Mouse (Mus musculus): ENCODE measurements around the gene Aqp2. TPM values are rescaled to one million over a fixed set of nuclear protein-coding genes. Genes with fewer than 3 reads are reported as not detected.

Gene Aqp2
- total RNA-seq, 2 experiments from 2014 or later, result not detected

DNA sequence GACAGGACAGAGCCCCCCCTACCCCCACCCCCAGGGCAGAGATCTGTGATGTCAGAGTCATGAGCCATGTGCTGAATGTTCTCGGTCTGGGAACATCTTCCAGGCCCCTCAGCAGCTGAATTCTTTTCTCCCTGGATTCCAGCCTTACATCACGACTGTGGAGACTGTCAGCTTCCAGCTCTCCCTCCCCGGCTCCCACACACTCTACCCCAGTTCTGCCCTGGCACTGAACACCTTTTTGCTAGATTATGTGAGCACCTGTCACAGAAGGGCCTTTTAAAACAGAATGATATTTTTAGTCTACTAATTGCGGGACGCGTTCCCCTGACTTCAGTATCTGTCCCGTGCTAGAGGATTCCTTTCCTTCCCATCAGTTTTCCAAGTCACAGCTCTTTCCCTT lies 32.7 kb downstream of the Aqp2 start:
- ATAC-seq (replicated peaks; ENCODE audit: low FRiP score, poor library complexity, severe bottlenecking), result 0 out of 2 replicates have a peak, but pooled peaks have one; percentile 33

DNA sequence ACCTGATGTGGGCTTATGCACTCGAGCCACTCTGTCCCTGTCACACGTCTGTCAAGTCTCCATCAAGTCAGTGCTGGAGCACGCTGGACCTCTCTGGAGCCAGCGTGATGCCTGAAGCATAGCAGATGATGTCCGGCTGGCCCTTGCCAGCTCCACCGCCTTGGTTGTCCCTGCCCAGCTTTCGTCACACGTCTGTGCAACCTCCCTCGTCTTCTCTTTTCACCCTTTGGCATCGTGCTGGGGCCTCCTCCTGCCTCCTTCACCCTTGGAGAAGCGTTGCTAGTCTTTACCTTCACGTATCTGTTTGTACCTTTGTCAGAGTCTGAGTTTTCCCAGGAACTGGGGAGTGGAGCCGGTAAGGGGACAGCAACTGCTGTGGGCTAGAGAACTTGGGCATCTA lies 35.4 kb downstream of the Aqp2 start:
- no peak for ATAC-seq (replicated peaks; ENCODE audit: low FRiP score, poor library complexity, severe bottlenecking)

DNA sequence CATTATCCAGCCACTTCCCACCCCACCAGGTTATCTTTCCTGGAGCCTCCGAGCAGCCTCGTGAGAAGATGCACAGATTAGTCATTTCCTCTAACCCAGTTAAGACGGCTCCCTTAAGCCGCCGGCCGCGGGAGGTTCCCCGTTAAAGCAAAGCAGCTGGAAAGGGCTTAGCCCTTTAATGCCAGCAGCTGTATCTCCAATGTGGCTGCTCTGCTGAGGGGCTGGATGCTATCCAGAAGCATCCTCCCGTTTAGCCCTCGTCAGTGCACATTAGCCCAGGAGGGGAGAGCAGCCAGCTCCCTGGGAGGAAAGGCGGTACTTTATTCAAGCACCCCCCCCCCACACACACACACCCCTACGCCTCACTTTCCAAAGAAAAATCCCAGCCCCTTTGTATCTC lies 35.9 kb downstream of the Aqp2 start:
- no peak for ATAC-seq (replicated peaks; ENCODE audit: low FRiP score, poor library complexity, severe bottlenecking)

DNA sequence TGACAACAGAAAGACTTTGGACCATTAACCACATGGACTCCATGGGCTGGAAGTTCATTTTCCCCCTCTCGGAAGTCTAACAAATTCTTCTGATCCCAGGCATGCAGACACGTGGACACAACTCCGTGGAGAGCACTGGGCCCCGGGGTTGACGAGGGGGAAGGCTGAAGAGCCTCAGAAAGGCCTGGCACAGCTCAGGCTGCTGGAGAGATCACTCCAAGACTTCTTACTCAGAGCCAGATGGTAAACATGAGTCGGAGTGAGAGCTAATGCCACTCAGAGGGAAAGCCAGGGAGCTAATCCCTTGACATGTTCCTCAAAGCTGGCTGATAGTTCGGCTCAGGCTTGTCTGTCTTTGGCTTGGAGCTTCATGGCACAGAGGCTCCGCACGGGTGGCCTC lies 36.4 kb downstream of the Aqp2 start:
- ATAC-seq (replicated peaks; ENCODE audit: low FRiP score, poor library complexity, severe bottlenecking), result no peak

DNA sequence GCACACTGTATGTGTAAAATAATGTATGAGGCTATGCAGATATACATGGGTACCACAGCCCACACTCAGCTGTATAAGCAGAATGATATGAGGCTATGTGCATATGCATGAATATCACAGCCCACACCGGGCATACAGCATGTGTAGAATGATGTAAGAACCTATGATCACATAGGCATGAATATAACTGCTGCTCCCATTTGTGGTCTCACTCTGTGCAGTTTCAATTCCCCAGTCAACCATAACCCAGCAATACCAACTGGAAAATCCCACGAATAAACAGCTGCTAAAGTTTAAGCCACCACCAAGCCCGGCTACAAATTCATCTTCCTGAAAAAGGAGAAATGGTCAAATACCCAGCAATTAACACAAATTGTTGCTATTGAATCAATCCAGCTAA lies 39.7 kb downstream of the Aqp2 start:
- no peak for ATAC-seq (replicated peaks; ENCODE audit: low FRiP score, poor library complexity, severe bottlenecking)

DNA sequence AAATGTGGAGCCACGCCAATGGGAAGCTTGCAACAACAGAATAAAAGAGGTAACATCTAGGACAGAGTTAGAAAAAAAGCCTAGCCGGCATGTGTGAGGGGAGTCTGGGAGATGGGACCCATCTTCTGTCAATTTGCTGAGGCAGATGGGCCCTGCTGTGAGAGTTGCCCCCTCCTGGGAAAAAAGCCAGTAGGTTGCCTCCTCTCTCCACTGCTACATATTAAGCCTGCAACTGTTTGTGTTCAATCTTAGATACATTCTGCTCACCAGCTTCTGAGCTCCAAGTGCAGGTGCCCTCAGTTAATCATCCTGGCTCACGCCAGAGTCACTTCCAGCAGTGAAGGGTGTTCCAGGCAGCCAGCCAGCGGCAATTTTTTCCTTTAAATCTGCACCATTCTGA lies 41.0 kb downstream of the Aqp2 start:
- no peak for ATAC-seq (replicated peaks; ENCODE audit: low FRiP score, poor library complexity, severe bottlenecking)

DNA sequence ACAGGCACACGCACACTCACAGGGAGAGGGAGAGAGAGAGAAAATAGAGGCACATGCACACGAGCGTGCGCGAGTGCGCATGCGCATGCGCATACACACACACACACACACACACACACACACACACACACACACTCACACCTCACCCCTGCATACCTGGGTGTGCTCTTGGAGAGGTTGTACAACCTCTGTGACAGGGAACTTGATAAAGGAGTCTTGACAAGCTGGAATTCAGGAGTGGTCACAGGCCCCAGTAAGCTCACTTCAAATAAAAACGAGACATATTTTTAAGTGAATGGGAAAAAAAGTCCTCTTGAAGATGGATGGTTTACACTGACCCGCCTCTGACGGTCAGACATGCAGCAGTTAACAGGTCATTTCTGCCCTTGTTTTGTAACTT lies 43.2 kb downstream of the Aqp2 start:
- no peak for ATAC-seq (replicated peaks; ENCODE audit: low FRiP score, poor library complexity, severe bottlenecking)

DNA sequence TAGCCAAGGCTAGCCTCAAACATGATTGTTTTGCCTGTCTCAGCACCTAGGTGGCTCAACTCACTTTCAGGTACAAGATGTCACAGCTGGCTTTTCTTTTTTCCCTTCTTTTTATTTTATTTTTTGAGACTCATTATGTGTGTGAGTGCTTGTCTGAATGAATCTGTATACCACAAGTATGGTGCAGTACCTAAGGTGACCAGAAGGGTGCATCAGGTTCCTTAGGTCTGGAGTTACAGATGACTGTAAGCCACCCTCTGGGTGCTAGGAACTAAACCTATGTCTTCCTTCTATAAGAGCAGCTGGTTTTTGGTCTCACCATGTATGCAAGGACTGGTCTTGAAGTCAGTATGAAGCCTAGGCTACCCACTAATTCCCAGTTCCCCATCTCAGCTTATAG lies 52.8 kb downstream of the Aqp2 start:
- peak; percentile 77 for ATAC-seq (replicated peaks; ENCODE audit: low FRiP score, poor library complexity, severe bottlenecking)

Other genes with a start within 250 kb of the Aqp2 start
- 1.2 and 3.6 TPM in 2 replicates for gene Fmnl3, start 208.6 kb upstream of the Aqp2 start, total RNA-seq (2015; ENCODE audit: low replicate concordance)
- gene Fmnl3, start 208.6 kb upstream of the Aqp2 start, total RNA-seq (2017; ENCODE audit: low replicate concordance), result 3.7 and 4.5 TPM in 2 replicates
- gene Tmbim6, start 186.2 kb upstream of the Aqp2 start, total RNA-seq (2015; ENCODE audit: low replicate concordance), result 275 and 339 TPM in 2 replicates
- gene Tmbim6, start 186.2 kb upstream of the Aqp2 start, total RNA-seq (2017; ENCODE audit: low replicate concordance), result 204 and 239 TPM in 2 replicates
- 1.5 TPM in 1 of 2 replicates, not detected in the other for gene Nckap5l, start 121.3 kb upstream of the Aqp2 start, total RNA-seq (2015; ENCODE audit: low replicate concordance)
- not detected in 2 replicates for gene Nckap5l, start 121.3 kb upstream of the Aqp2 start, total RNA-seq (2017; ENCODE audit: low replicate concordance)
- not detected in 2 replicates for gene Bcdin3d, start 104.3 kb upstream of the Aqp2 start, total RNA-seq (2015; ENCODE audit: low replicate concordance)
- 0.98 and 2.1 TPM in 2 replicates for gene Bcdin3d, start 104.3 kb upstream of the Aqp2 start, total RNA-seq (2017; ENCODE audit: low replicate concordance)
- not detected in 2 replicates for gene Faim2, start 50.9 kb upstream of the Aqp2 start, total RNA-seq (2015; ENCODE audit: low replicate concordance)
- 0.09 and 0.14 TPM in 2 replicates for gene Faim2, start 50.9 kb upstream of the Aqp2 start, total RNA-seq (2017; ENCODE audit: low replicate concordance)
- not detected in 2 replicates for gene Aqp5, start 11.7 kb downstream of the Aqp2 start, total RNA-seq (2015; ENCODE audit: low replicate concordance)
- gene Aqp5, start 11.7 kb downstream of the Aqp2 start, total RNA-seq (2017; ENCODE audit: low replicate concordance), result not detected in 2 replicates
- not detected in 2 replicates for gene Aqp6, start 22.3 kb downstream of the Aqp2 start, total RNA-seq (2015; ENCODE audit: low replicate concordance)
- gene Aqp6, start 22.3 kb downstream of the Aqp2 start, total RNA-seq (2017; ENCODE audit: low replicate concordance), result not detected in 2 replicates
- 34.9 and 47.3 TPM in 2 replicates for gene Racgap1, start 72.6 kb downstream of the Aqp2 start, total RNA-seq (2015; ENCODE audit: low replicate concordance)
- 39.6 and 46.4 TPM in 2 replicates for gene Racgap1, start 72.6 kb downstream of the Aqp2 start, total RNA-seq (2017; ENCODE audit: low replicate concordance)
- not detected in 2 replicates for gene Asic1, start 91.3 kb downstream of the Aqp2 start, total RNA-seq (2015; ENCODE audit: low replicate concordance)
- gene Asic1, start 91.3 kb downstream of the Aqp2 start, total RNA-seq (2017; ENCODE audit: low replicate concordance), result not detected in 2 replicates
- 4.8 and 13.3 TPM in 2 replicates for gene Smarcd1, start 123.1 kb downstream of the Aqp2 start, total RNA-seq (2015; ENCODE audit: low replicate concordance)
- 3.9 and 14.8 TPM in 2 replicates for gene Smarcd1, start 123.1 kb downstream of the Aqp2 start, total RNA-seq (2017; ENCODE audit: low replicate concordance)
- gene Gm17349, start 126.4 kb downstream of the Aqp2 start, total RNA-seq (2015; ENCODE audit: low replicate concordance), result not detected in 2 replicates
- not detected in 2 replicates for gene Gm17349, start 126.4 kb downstream of the Aqp2 start, total RNA-seq (2017; ENCODE audit: low replicate concordance)
- gene Gpd1, start 138.5 kb downstream of the Aqp2 start, total RNA-seq (2015; ENCODE audit: low replicate concordance), result 0.19 and 0.63 TPM in 2 replicates
- 2.1 and 3.6 TPM in 2 replicates for gene Gpd1, start 138.5 kb downstream of the Aqp2 start, total RNA-seq (2017; ENCODE audit: low replicate concordance)
- 10.4 and 15.3 TPM in 2 replicates for gene Cox14, start 146.6 kb downstream of the Aqp2 start, total RNA-seq (2015; ENCODE audit: low replicate concordance)
- 5.6 and 9.1 TPM in 2 replicates for gene Cox14, start 146.6 kb downstream of the Aqp2 start, total RNA-seq (2017; ENCODE audit: low replicate concordance)
- 9.2 and 11.3 TPM in 2 replicates for gene Cers5, start 193.8 kb downstream of the Aqp2 start, total RNA-seq (2015; ENCODE audit: low replicate concordance)
- gene Cers5, start 193.8 kb downstream of the Aqp2 start, total RNA-seq (2017; ENCODE audit: low replicate concordance), result 1.4 and 5.9 TPM in 2 replicates